Mouse (Mus musculus): ENCODE data around the gene Abca3. TPM values are rescaled to one million over a fixed set of nuclear protein-coding genes. Genes with fewer than 3 reads are reported as not detected.

Abca3 gene
- polyA plus RNA-seq, 1 experiment from 2014 or later: 12.2 TPM

- 91% methylated on average over 7 of the region's 7 CpGs for WGBS
- no peak overlapping the region for H3K27ac ChIP-seq (ENCODE audit: low read depth, low read length)
- H3K9ac ChIP-seq (ENCODE audit: low read length): no peak overlapping the region
- no peaks in the 10 kb centered on the region for H3K36me3 ChIP-seq (ENCODE audit: control insufficient read depth, insufficient read depth, low read length)
- no peak for DNase-seq (ENCODE audit: low spot score, missing footprints)
- H3K4me2 ChIP-seq: no peak overlapping the region
- no peak for ATAC-seq (ENCODE audit: low FRiP score)
- no peaks in the 10 kb centered on the region for H3K27me3 ChIP-seq (ENCODE audit: control insufficient read depth, insufficient read depth, low read length)
- no peaks in the 10 kb centered on the region for H3K9me3 ChIP-seq (ENCODE audit: control insufficient read depth, low read length)
- no peak overlapping the region for H3K4me3 ChIP-seq (ENCODE audit: low read depth, low read length)
- no peaks in the 10 kb centered on the region for H3K4me1 ChIP-seq (ENCODE audit: control insufficient read depth, insufficient read depth, low read length)
Measured at GRCm38 (mm10) chr17:24394456-24394855, 42.7 kb downstream of the Abca3 start.

- no peak for ATAC-seq (ENCODE audit: low FRiP score)
- no peak overlapping the region for H3K9ac ChIP-seq (ENCODE audit: low read length)
- H3K4me1 ChIP-seq (ENCODE audit: control insufficient read depth, insufficient read depth, low read length): no peaks in the 10 kb centered on the region
- H3K27ac ChIP-seq (ENCODE audit: low read depth, low read length): no peak overlapping the region
- WGBS: 75% methylated on average over 3 of the region's 3 CpGs
- no peak overlapping the region for H3K4me2 ChIP-seq
- no peaks in the 10 kb centered on the region for H3K9me3 ChIP-seq (ENCODE audit: control insufficient read depth, low read length)
- H3K36me3 ChIP-seq (ENCODE audit: control insufficient read depth, insufficient read depth, low read length): no peaks in the 10 kb centered on the region
- H3K27me3 ChIP-seq (ENCODE audit: control insufficient read depth, insufficient read depth, low read length): no peaks in the 10 kb centered on the region
- DNase-seq (ENCODE audit: low spot score, missing footprints): no peak
- no peak overlapping the region for H3K4me3 ChIP-seq (ENCODE audit: low read depth, low read length)
Measured at GRCm38 (mm10) chr17:24402371-24402770, 50.6 kb downstream of the Abca3 start.

- H3K27me3 ChIP-seq (ENCODE audit: control insufficient read depth, insufficient read depth, low read length): no peaks in the 10 kb centered on the region
- H3K9ac ChIP-seq (ENCODE audit: low read length): no peak overlapping the region
- H3K4me1 ChIP-seq (ENCODE audit: control insufficient read depth, insufficient read depth, low read length): no peaks in the 10 kb centered on the region
- H3K4me3 ChIP-seq (ENCODE audit: low read depth, low read length): no peak overlapping the region
- DNase-seq (ENCODE audit: low spot score, missing footprints) (no peak), ATAC-seq (ENCODE audit: low FRiP score) (no peak)
- H3K4me2 ChIP-seq: no peak overlapping the region
- H3K9me3 ChIP-seq (ENCODE audit: control insufficient read depth, low read length): no peaks in the 10 kb centered on the region
- no peaks in the 10 kb centered on the region for H3K36me3 ChIP-seq (ENCODE audit: control insufficient read depth, insufficient read depth, low read length)
- WGBS: 91% methylated on average over 12 of the region's 12 CpGs
- no peak overlapping the region for H3K27ac ChIP-seq (ENCODE audit: low read depth, low read length)
Measured at GRCm38 (mm10) chr17:24407116-24407803, 55.5 kb downstream of the Abca3 start.

- peaks cover 10% of the 10 kb centered on the region for H3K36me3 ChIP-seq (ENCODE audit: control insufficient read depth, insufficient read depth, low read length)
- H3K4me1 ChIP-seq (ENCODE audit: control insufficient read depth, insufficient read depth, low read length): peaks cover 17% of the 10 kb centered on the region
Measured at GRCm38 (mm10) chr17:24413557-24414211, 61.9 kb downstream of the Abca3 start.

GRCm38 (mm10) chr17:24414230-24414976, 62.7 kb downstream of the Abca3 start, which contains the start of gene Rnps1:
Gene Rnps1, plus strand, starts transcription at chr17:24414565.
- WGBS: 1% methylated on average over 64 of the region's 64 CpGs
- Histone ChIP-seq H3K4me2 (peak within 1 kb of the TSS; percentile 97), H3K27me3 (ENCODE audit: control insufficient read depth, insufficient read depth, low read length) (no peaks in the 10 kb centered on the region), H3K4me3 (ENCODE audit: low read depth, low read length) (peak within 1 kb of the TSS; percentile 82), H3K9me3 (ENCODE audit: control insufficient read depth, low read length) (no peaks in the 10 kb centered on the region), H3K4me1 (ENCODE audit: control insufficient read depth, insufficient read depth, low read length) (peaks cover 17% of the 10 kb centered on the region), H3K27ac (ENCODE audit: low read depth, low read length) (peak within 1 kb of the TSS; percentile 87), H3K36me3 (ENCODE audit: control insufficient read depth, insufficient read depth, low read length) (peaks cover 13% of the 10 kb centered on the region), H3K9ac (ENCODE audit: low read length) (peak within 1 kb of the TSS; percentile 94)
- DNase-seq (ENCODE audit: low spot score, missing footprints): peak; percentile 100
- peak; percentile 95 for ATAC-seq (ENCODE audit: low FRiP score)

More at GRCm38 (mm10) chr17:24413557-24414211, 61.9 kb downstream of the Abca3 start:
- peak overlapping the region; percentile 82 for H3K4me3 ChIP-seq (ENCODE audit: low read depth, low read length)
- peak overlapping the region; percentile 64 for H3K9ac ChIP-seq (ENCODE audit: low read length)
- H3K27me3 ChIP-seq (ENCODE audit: control insufficient read depth, insufficient read depth, low read length): no peaks in the 10 kb centered on the region
- peak overlapping the region; percentile 97 for H3K4me2 ChIP-seq
- WGBS: 39% methylated on average over 22 of the region's 22 CpGs
- H3K9me3 ChIP-seq (ENCODE audit: control insufficient read depth, low read length): no peaks in the 10 kb centered on the region
- peak; percentile 52 for ATAC-seq (ENCODE audit: low FRiP score)
- peak overlapping the region; percentile 68 for H3K27ac ChIP-seq (ENCODE audit: low read depth, low read length)
- DNase-seq (ENCODE audit: low spot score, missing footprints): peak; percentile 88

GRCm38 (mm10) chr17:24415011-24415410, 63.3 kb downstream of the Abca3 start:
- Histone ChIP-seq H3K4me2 (peak overlapping the region; percentile 97), H3K9ac (ENCODE audit: low read length) (peak overlapping the region; percentile 94), H3K4me1 (ENCODE audit: control insufficient read depth, insufficient read depth, low read length) (peaks cover 17% of the 10 kb centered on the region), H3K9me3 (ENCODE audit: control insufficient read depth, low read length) (no peaks in the 10 kb centered on the region), H3K4me3 (ENCODE audit: low read depth, low read length) (peak overlapping the region; percentile 82), H3K27ac (ENCODE audit: low read depth, low read length) (peak overlapping the region; percentile 87; the same call in 1 of the 2 replicates), H3K36me3 (ENCODE audit: control insufficient read depth, insufficient read depth, low read length) (peaks cover 19% of the 10 kb centered on the region), H3K27me3 (ENCODE audit: control insufficient read depth, insufficient read depth, low read length) (no peaks in the 10 kb centered on the region)
- DNase-seq (ENCODE audit: low spot score, missing footprints) (peak; percentile 93), ATAC-seq (ENCODE audit: low FRiP score) (no peak)
- 1% methylated on average over 21 of the region's 21 CpGs for WGBS

- Histone ChIP-seq H3K27ac (ENCODE audit: low read depth, low read length) (no peak overlapping the region), H3K4me1 (ENCODE audit: control insufficient read depth, insufficient read depth, low read length) (peaks cover 17% of the 10 kb centered on the region), H3K36me3 (ENCODE audit: control insufficient read depth, insufficient read depth, low read length) (peaks cover 25% of the 10 kb centered on the region), H3K4me3 (ENCODE audit: low read depth, low read length) (peak overlapping the region; percentile 82), H3K9ac (ENCODE audit: low read length) (peak overlapping the region; percentile 94), H3K9me3 (ENCODE audit: control insufficient read depth, low read length) (no peaks in the 10 kb centered on the region), H3K27me3 (ENCODE audit: control insufficient read depth, insufficient read depth, low read length) (no peaks in the 10 kb centered on the region), H3K4me2 (peak overlapping the region; percentile 97)
- 94% methylated on average over 3 of the region's 3 CpGs for WGBS
- ATAC-seq (ENCODE audit: low FRiP score): no peak
- DNase-seq (ENCODE audit: low spot score, missing footprints): no peak
Measured at GRCm38 (mm10) chr17:24416051-24416652, 64.4 kb downstream of the Abca3 start.

GRCm38 (mm10) chr17:24423114-24423513, 71.4 kb downstream of the Abca3 start:
- Histone ChIP-seq H3K27ac (ENCODE audit: low read depth, low read length) (no peak overlapping the region), H3K9me3 (ENCODE audit: control insufficient read depth, low read length) (no peaks in the 10 kb centered on the region), H3K4me2 (no peak overlapping the region), H3K4me3 (ENCODE audit: low read depth, low read length) (no peak overlapping the region), H3K36me3 (ENCODE audit: control insufficient read depth, insufficient read depth, low read length) (peaks cover 45% of the 10 kb centered on the region), H3K4me1 (ENCODE audit: control insufficient read depth, insufficient read depth, low read length) (peaks cover 5% of the 10 kb centered on the region; the same call in 1 of the 2 replicates), H3K27me3 (ENCODE audit: control insufficient read depth, insufficient read depth, low read length) (no peaks in the 10 kb centered on the region), H3K9ac (ENCODE audit: low read length) (no peak overlapping the region)
- 95% methylated on average over 4 of the region's 4 CpGs for WGBS
- DNase-seq (ENCODE audit: low spot score, missing footprints) (peak; percentile 54), ATAC-seq (ENCODE audit: low FRiP score) (no peak)
